Mouse (Mus musculus) megakaryocyte, embryonic 14.5 days (primary cell): Measurements from ENCODE around the gene Med29.

Experiments
- FLI1 ChIP-seq: IDR thresholded peaks from 2 replicates; pipeline ENCODE4 v1.6.1; 2012; ENCODE audit warnings: low read length, inconsistent platforms, mixed read lengths
- GATA1 ChIP-seq: IDR thresholded peaks from 3 replicates; pipeline ENCODE4 v1.6.1; 2012; ENCODE audit warnings: mixed read lengths, low read length, inconsistent platforms, borderline replicate concordance

DNA sequence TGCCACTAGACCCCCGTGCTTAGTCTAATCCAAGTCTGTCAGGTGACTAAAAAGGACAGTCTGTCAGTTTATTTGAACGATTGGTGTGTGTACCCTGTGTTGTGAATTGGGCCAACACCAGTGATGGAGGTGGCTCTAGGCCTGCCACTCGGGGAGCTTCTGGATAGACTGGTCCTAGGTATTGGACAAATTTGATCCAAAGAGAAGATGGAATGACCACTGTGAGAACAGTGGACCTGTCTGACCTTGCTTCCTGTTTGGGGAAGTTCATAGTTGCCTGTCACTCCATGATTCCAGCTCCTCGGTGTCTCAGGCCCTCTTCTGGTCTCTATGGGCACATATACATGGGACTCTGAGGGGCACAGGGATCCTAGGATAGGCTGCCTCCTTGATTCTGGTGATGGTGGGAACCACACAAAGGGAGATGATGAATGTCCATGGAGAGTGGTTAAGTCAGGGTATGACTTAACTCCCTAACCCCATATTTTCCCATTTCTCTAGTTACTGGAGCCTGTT, 40.8 kb downstream of the Med29 start:
- no peak for TF ChIP-seq GATA1
- no peak for TF ChIP-seq FLI1
